Mouse (Mus musculus): ENCODE measurements at regions not wholly inside any gene's neighbourhood (a gene's known extent, or its start where the extent isn't known, plus 50 kb on each side); places are given as distances from the start of the nearest gene placed in this dataset.

DNA sequence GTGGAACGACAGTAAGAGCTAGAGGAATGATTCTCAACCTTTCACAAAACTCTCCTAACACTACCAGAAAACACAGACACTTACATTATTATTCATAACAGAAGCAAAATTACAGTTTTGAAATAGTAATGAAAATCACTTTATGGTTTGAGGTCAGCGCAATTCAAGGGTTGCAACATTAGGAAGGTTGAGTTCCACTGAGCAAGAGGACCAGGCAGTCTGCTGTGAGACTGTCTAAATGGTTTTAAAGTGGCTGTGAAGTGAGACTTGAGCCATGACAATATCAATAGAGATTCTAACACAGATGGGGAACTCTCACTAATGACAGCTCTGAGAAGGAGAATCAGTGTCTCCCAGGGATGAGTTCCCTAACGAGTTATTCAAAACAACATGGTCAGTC, 146.2 kb upstream of the Ednrb start:
- H3K9ac ChIP-seq = no peak overlapping the region
- no peaks in the 10 kb centered on the region for H3K27me3 ChIP-seq
- no peaks in the 10 kb centered on the region for H3K4me1 ChIP-seq (replicated peaks)
- no peak overlapping the region for H3K4me2 ChIP-seq
- no peak for ATAC-seq (replicated peaks; ENCODE audit: insufficient number of reproducible peaks, insufficient read depth, low FRiP score, low read depth)
- no peaks in the 10 kb centered on the region for H3K9me3 ChIP-seq (replicated peaks)
- no peak overlapping the region for H3K27ac ChIP-seq
- H3K36me3 ChIP-seq = no peaks in the 10 kb centered on the region
- WGBS = 76% methylated on average over 3 of the region's 3 CpGs
- H3K4me3 ChIP-seq = no peak overlapping the region

DNA sequence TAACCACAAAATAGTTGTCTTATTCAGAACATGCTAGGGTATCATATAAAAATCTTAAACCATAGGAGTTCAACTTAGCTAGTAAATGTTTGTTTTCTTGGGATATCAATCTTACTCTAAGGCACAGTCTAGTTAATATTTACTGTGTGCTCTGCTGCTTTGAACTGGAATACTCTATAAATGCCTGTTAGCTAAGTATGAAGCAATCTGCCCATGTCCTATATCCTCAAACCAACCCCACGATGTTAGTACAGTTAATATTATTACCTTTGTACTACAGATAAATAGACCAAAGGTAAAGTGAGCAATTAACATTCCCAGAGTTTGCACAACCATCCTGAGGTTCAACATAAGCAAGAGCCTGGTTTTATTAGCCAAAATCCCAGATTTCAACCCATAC, 145.7 kb upstream of the Ednrb start:
- 87% methylated on average over 1 of the region's 1 CpGs for WGBS
- H3K9ac ChIP-seq = no peak overlapping the region
- H3K4me3 ChIP-seq = no peak overlapping the region
- no peak overlapping the region for H3K27ac ChIP-seq
- H3K4me1 ChIP-seq (replicated peaks) = no peaks in the 10 kb centered on the region
- no peak overlapping the region for H3K4me2 ChIP-seq
- H3K9me3 ChIP-seq (replicated peaks) = no peaks in the 10 kb centered on the region
- ATAC-seq (replicated peaks; ENCODE audit: insufficient number of reproducible peaks, insufficient read depth, low FRiP score, low read depth) = no peak
- H3K36me3 ChIP-seq = no peaks in the 10 kb centered on the region
- no peaks in the 10 kb centered on the region for H3K27me3 ChIP-seq

- 83% methylated on average over 3 of the region's 3 CpGs for WGBS
- H3K27ac ChIP-seq = no peak overlapping the region
These were observed 143.1 kb upstream of the Ednrb start for GRCm38 (mm10) chr14:103987266-103987665.

DNA sequence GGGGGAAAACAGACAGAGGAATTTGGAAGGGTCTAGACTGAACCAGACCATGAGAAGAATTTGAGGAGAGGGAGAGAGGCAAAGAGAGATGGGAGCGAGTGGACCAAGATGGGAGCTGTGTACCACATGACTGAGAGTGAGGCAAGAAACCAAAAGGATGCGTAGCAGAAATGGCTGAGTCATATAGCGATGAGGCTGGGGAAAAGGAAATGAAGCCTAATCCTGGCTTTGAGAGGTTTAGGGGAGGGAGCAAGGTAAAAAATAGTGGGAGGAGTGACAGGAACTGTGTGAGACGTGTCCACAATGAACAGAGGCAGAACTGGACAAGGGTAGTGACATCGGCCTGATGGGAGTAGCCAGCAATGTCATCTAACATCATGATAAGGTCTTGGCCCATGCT, 140.1 kb upstream of the Ednrb start:
- Histone ChIP-seq H3K9me3 (replicated peaks) (no peaks in the 10 kb centered on the region), H3K4me2 (no peak overlapping the region), H3K4me3 (no peak overlapping the region), H3K9ac (no peak overlapping the region), H3K4me1 (replicated peaks) (no peaks in the 10 kb centered on the region), H3K36me3 (no peaks in the 10 kb centered on the region), H3K27ac (no peak overlapping the region), H3K27me3 (no peaks in the 10 kb centered on the region)
- 80% methylated on average over 5 of the region's 5 CpGs for WGBS
- ATAC-seq (replicated peaks; ENCODE audit: insufficient number of reproducible peaks, insufficient read depth, low FRiP score, low read depth) = no peak

More at GRCm38 (mm10) chr14:103987266-103987665, 143.1 kb upstream of the Ednrb start:
- Histone ChIP-seq H3K36me3 (no peaks in the 10 kb centered on the region), H3K9ac (no peak overlapping the region), H3K4me2 (no peak overlapping the region), H3K4me1 (replicated peaks) (no peaks in the 10 kb centered on the region), H3K27me3 (no peaks in the 10 kb centered on the region), H3K4me3 (no peak overlapping the region), H3K9me3 (replicated peaks) (no peaks in the 10 kb centered on the region)
- ATAC-seq (replicated peaks; ENCODE audit: insufficient number of reproducible peaks, insufficient read depth, low FRiP score, low read depth) = no peak

GRCm38 (mm10) chr14:103978808-103979207, 134.6 kb upstream of the Ednrb start:
- no peaks in the 10 kb centered on the region for H3K9me3 ChIP-seq (replicated peaks)
- ATAC-seq (replicated peaks; ENCODE audit: insufficient number of reproducible peaks, insufficient read depth, low FRiP score, low read depth) = no peak
- H3K4me3 ChIP-seq = no peak overlapping the region
- no peak overlapping the region for H3K4me2 ChIP-seq
- H3K27me3 ChIP-seq = no peaks in the 10 kb centered on the region
- no peaks in the 10 kb centered on the region for H3K4me1 ChIP-seq (replicated peaks)
- no peak overlapping the region for H3K27ac ChIP-seq
- no peak overlapping the region for H3K9ac ChIP-seq
- no peaks in the 10 kb centered on the region for H3K36me3 ChIP-seq
- 71% methylated on average over 2 of the region's 2 CpGs for WGBS

- ATAC-seq (replicated peaks; ENCODE audit: insufficient number of reproducible peaks, insufficient read depth, low FRiP score, low read depth) = no peak
- H3K27ac ChIP-seq = no peak overlapping the region
- no peaks in the 10 kb centered on the region for H3K36me3 ChIP-seq
- H3K4me2 ChIP-seq = no peak overlapping the region
- no peaks in the 10 kb centered on the region for H3K27me3 ChIP-seq
- no peak overlapping the region for H3K9ac ChIP-seq
- H3K4me3 ChIP-seq = no peak overlapping the region
- no peaks in the 10 kb centered on the region for H3K9me3 ChIP-seq (replicated peaks)
- 30% methylated on average over 2 of the region's 2 CpGs for WGBS
- H3K4me1 ChIP-seq (replicated peaks) = no peaks in the 10 kb centered on the region
These were observed 133.6 kb upstream of the Ednrb start for GRCm38 (mm10) chr14:103977769-103978168.

DNA sequence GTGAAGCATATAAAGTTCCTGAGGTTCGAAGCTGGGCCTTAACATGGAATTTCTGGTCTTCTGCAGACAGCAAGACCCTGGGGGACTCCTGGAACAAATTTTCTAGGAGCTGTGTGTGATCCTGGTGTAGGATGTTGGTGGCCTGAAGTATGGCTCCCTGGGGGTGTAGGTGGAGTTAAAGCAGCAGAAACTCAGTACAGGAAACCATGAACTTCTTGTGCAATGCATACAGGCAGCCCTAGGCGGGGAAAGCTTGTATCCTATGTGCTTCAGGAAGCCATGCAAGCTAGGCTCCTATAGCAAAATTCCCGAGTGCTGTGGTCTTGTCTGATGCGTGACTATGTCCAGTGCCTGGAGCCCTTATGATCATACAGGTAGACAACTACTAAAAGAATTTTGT, 129.8 kb upstream of the Ednrb start:
- ATAC-seq (replicated peaks; ENCODE audit: insufficient number of reproducible peaks, insufficient read depth, low FRiP score, low read depth) = no peak
- Histone ChIP-seq H3K27ac (no peak overlapping the region), H3K36me3 (no peaks in the 10 kb centered on the region), H3K4me3 (no peak overlapping the region), H3K9me3 (replicated peaks) (no peaks in the 10 kb centered on the region), H3K27me3 (no peaks in the 10 kb centered on the region), H3K4me1 (replicated peaks) (no peaks in the 10 kb centered on the region), H3K4me2 (no peak overlapping the region), H3K9ac (no peak overlapping the region)
- WGBS = 76% methylated on average over 4 of the region's 4 CpGs

GRCm38 (mm10) chr14:103973111-103973510, 128.9 kb upstream of the Ednrb start:
- Histone ChIP-seq H3K36me3 (no peaks in the 10 kb centered on the region), H3K4me2 (no peak overlapping the region), H3K4me1 (replicated peaks) (no peaks in the 10 kb centered on the region), H3K27ac (no peak overlapping the region), H3K4me3 (no peak overlapping the region), H3K9ac (no peak overlapping the region), H3K9me3 (replicated peaks) (no peaks in the 10 kb centered on the region), H3K27me3 (no peaks in the 10 kb centered on the region)
- no peak for ATAC-seq (replicated peaks; ENCODE audit: insufficient number of reproducible peaks, insufficient read depth, low FRiP score, low read depth)
- WGBS = 65% methylated on average over 7 of the region's 7 CpGs

- Histone ChIP-seq H3K4me1 (replicated peaks) (no peaks in the 10 kb centered on the region), H3K9ac (no peak overlapping the region), H3K4me2 (no peak overlapping the region), H3K36me3 (no peaks in the 10 kb centered on the region), H3K27ac (no peak overlapping the region), H3K27me3 (no peaks in the 10 kb centered on the region), H3K4me3 (no peak overlapping the region), H3K9me3 (replicated peaks) (no peaks in the 10 kb centered on the region)
- no peak for ATAC-seq (replicated peaks; ENCODE audit: insufficient number of reproducible peaks, insufficient read depth, low FRiP score, low read depth)
- 73% methylated on average over 2 of the region's 2 CpGs for WGBS
These were observed 125.1 kb upstream of the Ednrb start for GRCm38 (mm10) chr14:103969305-103969704.

DNA sequence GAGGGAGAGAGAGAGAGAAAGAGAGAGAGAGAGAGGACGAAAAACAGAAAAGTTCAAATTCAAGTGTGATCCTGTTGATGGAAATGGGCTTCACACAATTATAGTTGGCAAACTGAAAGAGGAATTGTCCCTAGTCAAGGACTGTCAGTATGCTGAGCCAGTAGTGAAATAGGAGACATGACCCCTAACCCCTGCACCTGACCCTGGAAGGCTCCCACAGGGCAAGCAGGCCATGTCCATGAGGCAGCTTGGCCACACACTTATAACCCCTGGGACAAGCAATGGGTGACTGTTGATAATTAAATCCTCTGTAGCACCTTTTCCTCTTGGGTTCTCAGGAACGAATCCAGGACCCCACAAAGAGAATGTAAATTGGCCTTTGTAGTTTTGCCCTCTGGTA, 122.1 kb upstream of the Ednrb start:
- H3K36me3 ChIP-seq = no peaks in the 10 kb centered on the region
- no peak overlapping the region for H3K4me3 ChIP-seq
- no peaks in the 10 kb centered on the region for H3K9me3 ChIP-seq (replicated peaks)
- H3K27ac ChIP-seq = no peak overlapping the region
- H3K27me3 ChIP-seq = no peaks in the 10 kb centered on the region
- WGBS = 70% methylated on average over 2 of the region's 2 CpGs
- no peak for ATAC-seq (replicated peaks; ENCODE audit: insufficient number of reproducible peaks, insufficient read depth, low FRiP score, low read depth)
- H3K9ac ChIP-seq = no peak overlapping the region
- no peak overlapping the region for H3K4me2 ChIP-seq
- H3K4me1 ChIP-seq (replicated peaks) = no peaks in the 10 kb centered on the region

GRCm38 (mm10) chr14:103962303-103962881, 118.2 kb upstream of the Ednrb start:
- no peaks in the 10 kb centered on the region for H3K4me1 ChIP-seq (replicated peaks)
- H3K9me3 ChIP-seq (replicated peaks) = no peaks in the 10 kb centered on the region
- no peaks in the 10 kb centered on the region for H3K27me3 ChIP-seq
- no peak for ATAC-seq (replicated peaks; ENCODE audit: insufficient number of reproducible peaks, insufficient read depth, low FRiP score, low read depth)
- H3K27ac ChIP-seq = no peak overlapping the region
- no peak overlapping the region for H3K4me3 ChIP-seq
- no peaks in the 10 kb centered on the region for H3K36me3 ChIP-seq
- 59% methylated on average over 11 of the region's 11 CpGs for WGBS
- H3K9ac ChIP-seq = no peak overlapping the region
- no peak overlapping the region for H3K4me2 ChIP-seq

DNA sequence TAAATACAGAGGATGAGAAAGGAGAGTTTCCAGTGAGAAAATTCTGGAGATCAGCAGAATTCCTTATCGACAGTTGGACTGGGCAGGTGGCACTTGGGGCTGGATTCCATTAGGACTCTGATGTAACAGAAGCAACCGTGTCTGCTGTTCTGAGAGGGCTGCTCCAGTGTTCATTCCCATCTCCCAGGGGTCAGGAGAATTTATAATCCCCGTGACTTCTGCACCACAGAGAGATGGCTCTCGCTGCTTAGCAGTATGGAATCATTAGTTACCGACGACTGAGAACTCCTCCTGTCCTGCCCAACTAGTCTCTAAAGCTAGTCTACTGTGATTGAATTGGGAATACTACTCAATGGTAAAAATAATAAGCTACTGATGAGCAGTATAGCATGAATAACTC, 107.7 kb upstream of the Ednrb start:
- Histone ChIP-seq H3K27me3 (no peaks in the 10 kb centered on the region), H3K4me3 (no peak overlapping the region), H3K4me1 (replicated peaks) (no peaks in the 10 kb centered on the region), H3K9ac (no peak overlapping the region), H3K4me2 (no peak overlapping the region), H3K36me3 (no peaks in the 10 kb centered on the region), H3K9me3 (replicated peaks) (no peaks in the 10 kb centered on the region), H3K27ac (no peak overlapping the region)
- no peak for ATAC-seq (replicated peaks; ENCODE audit: insufficient number of reproducible peaks, insufficient read depth, low FRiP score, low read depth)
- WGBS = 85% methylated on average over 6 of the region's 6 CpGs

Data from heart, embryonic 15.5 days (tissue).